14 mouse cellular contexts compared by ENCODE assay signal in genomic region chr11:73284351-73284750, GRCm38 (mm10). TPM values are rescaled to one million over a fixed set of nuclear protein-coding genes. Genes with fewer than 3 reads are reported as not detected.
DNase-seq lines count a peak whose midpoint lies in the region; ATAC-seq and TF ChIP-seq lines count a peak whose summit lies in the region.
"Had no signal": no experiment of that assay in that cellular context is flagged by ENCODE, and none has a peak within 500 bp of the region (broad histone marks: within the 10 kb centered on the region; RNA-seq: fewer than 3 reads in every experiment).

No protein-coding gene starts in this region.

- H3K79me2 ChIP-seq in myocyte (ENCODE audit: control insufficient read depth, insufficient read depth): no peaks in the 10 kb centered on the region

- TF ChIP-seq CTCF in layer of hippocampus, adult 2 months (conservative IDR thresholded peaks at IDR 0.05): no peak

- TF ChIP-seq POLR2A in myocyte (IDR thresholded peaks at IDR 0.05; ENCODE audit: insufficient read length, low read depth): no peak

- peak overlapping the region; percentile 72; the same call in 1 of the 2 replicates for H3K27ac ChIP-seq in layer of hippocampus, adult 2 months
- H3K27ac ChIP-seq: midbrain, embryonic 12.5 days had no signal

- peak; percentile 8; the same call in 1 of the 2 replicates for ATAC-seq in frontal cortex, adult (ENCODE audit: low TSS enrichment)
- ATAC-seq: intestine, embryonic 15.5 days had no signal

- H3K27me3 ChIP-seq in myocyte (ENCODE audit: control insufficient read depth, insufficient read depth, insufficient read length): no peaks in the 10 kb centered on the region
- H3K27me3 ChIP-seq: intestine, embryonic 15.5 days; midbrain, embryonic 12.5 days had no signal

- no peak for DNase-seq in frontal cortex, postnatal 36 days (ENCODE audit: low spot score in 2 of 2)
- DNase-seq in layer of hippocampus, adult 2 months (ENCODE audit: low spot score in 2 of 2): no peak
- DNase-seq in layer of hippocampus, postnatal 10 days (ENCODE audit: low spot score in 2 of 2): no peak
- peak; percentile 56 for DNase-seq in NIH3T3 (ENCODE audit: low read depth)
- DNase-seq in spleen, postnatal 4 days (ENCODE audit: low spot score in 2 of 2): no peak
- DNase-seq in right cerebral cortex, postnatal 25 days: no peak

- peak overlapping the region; percentile 30 for H3K4me2 ChIP-seq in myocyte (ENCODE audit: low read depth)
- H3K4me2 ChIP-seq: intestine, embryonic 15.5 days; liver, embryonic 11.5 days; midbrain, embryonic 12.5 days had no signal

- H3K4me3 ChIP-seq in layer of hippocampus, adult 2 months: no peak overlapping the region
- no peak overlapping the region for H3K4me3 ChIP-seq in myocyte
- H3K4me3 ChIP-seq: intestine, embryonic 15.5 days; midbrain, embryonic 12.5 days had no signal

- no peaks in the 10 kb centered on the region for H3K36me3 ChIP-seq in myocyte (ENCODE audit: control insufficient read depth, insufficient read depth)
- H3K36me3 ChIP-seq: intestine, embryonic 15.5 days; midbrain, embryonic 12.5 days had no signal

- no peak overlapping the region for H3ac ChIP-seq in myocyte (ENCODE audit: control insufficient read depth, insufficient read length)

TF ChIP-seq in myocyte, 11 proteins besides CTCF, POLR2A, EP300 and RAD21:
- no peak for TF ChIP-seq TCF3 (IDR thresholded peaks at IDR 0.05; ENCODE audit: insufficient read length, low read depth)
- TF ChIP-seq E2F4 (IDR thresholded peaks at IDR 0.05; ENCODE audit: insufficient read depth): no peak
- TF ChIP-seq SRF (IDR thresholded peaks at IDR 0.05; ENCODE audit: control insufficient read depth, insufficient read length, low read depth): no peak
- peak; percentile 81 for TF ChIP-seq CEBPB (IDR thresholded peaks at IDR 0.05; ENCODE audit: insufficient read depth, poor library complexity, severe bottlenecking)
- TF ChIP-seq POLR2AphosphoS2 (IDR thresholded peaks at IDR 0.05; ENCODE audit: insufficient read length, low read depth): no peak
- TF ChIP-seq MYOD1 (IDR thresholded peaks at IDR 0.05; ENCODE audit: control insufficient read depth in 1 of 3, insufficient read length in 2 of 3, low read depth in 2 of 3): no peak
- TF ChIP-seq REST (IDR thresholded peaks at IDR 0.05; ENCODE audit: insufficient read depth, insufficient read length): no peak

RNA-seq across cellular contexts. Expression of gene Trpv3, which starts 17.2 kb away (rescaled TPM):
- total RNA-seq in layer of hippocampus, adult 2 months (2021): under 1 TPM; 0.54 to 0.59 TPM
- total RNA-seq in layer of hippocampus, postnatal 10 days (2021): under 1 TPM; 0.32 to 0.42 TPM
- polyA plus RNA-seq in myocyte (2012; fragmentation: generic; extraction: Trizol): 0.05 TPM

RNA-seq across cellular contexts. Expression of gene Aspa, which starts 45.0 kb away (rescaled TPM):
- 10 to 100 TPM; 10.8 to 12.6 TPM for total RNA-seq in layer of hippocampus, adult 2 months (2021)
- total RNA-seq in layer of hippocampus, postnatal 10 days (2021): 1 to 10 TPM; 2.5 to 3.7 TPM
- polyA plus RNA-seq in myocyte (2012; fragmentation: generic; extraction: Trizol): 5.3 TPM

RNA-seq across cellular contexts. Expression of gene Gm49340, which starts 45.2 kb away (rescaled TPM):
- total RNA-seq in layer of hippocampus, adult 2 months (2021): not detected
- not detected for total RNA-seq in layer of hippocampus, postnatal 10 days (2021)
- not detected for polyA plus RNA-seq in myocyte (2012; fragmentation: generic; extraction: Trizol)
- total RNA-seq: heart, postnatal 25 days; neutrophil, adult 5-6 weeks had no signal
- polyA plus RNA-seq: intestine, embryonic 15.5 days; liver, embryonic 11.5 days; midbrain, embryonic 12.5 days; urinary bladder, adult 2 months had no signal

RNA-seq across cellular contexts. Expression of gene Spata22, which starts 45.2 kb away (rescaled TPM):
- total RNA-seq in layer of hippocampus, adult 2 months (2021): not detected
- total RNA-seq in layer of hippocampus, postnatal 10 days (2021): not detected
- not detected for polyA plus RNA-seq in myocyte (2012; fragmentation: generic; extraction: Trizol)
- total RNA-seq: heart, postnatal 25 days; neutrophil, adult 5-6 weeks had no signal
- polyA plus RNA-seq: liver, embryonic 11.5 days; midbrain, embryonic 12.5 days had no signal

RNA-seq across cellular contexts. Expression of gene Trpv1, which starts 50.3 kb away (rescaled TPM):
- not detected for total RNA-seq in layer of hippocampus, adult 2 months (2021)
- total RNA-seq in layer of hippocampus, postnatal 10 days (2021): under 1 TPM; 0.09 to 0.25 TPM
- 0.17 TPM for polyA plus RNA-seq in myocyte (2012; fragmentation: generic; extraction: Trizol)
- total RNA-seq: heart, postnatal 25 days; neutrophil, adult 5-6 weeks had no signal
- polyA plus RNA-seq: liver, embryonic 11.5 days; midbrain, embryonic 12.5 days had no signal
